47 mouse cellular contexts compared by ENCODE assay signal in the genomic region with DNA sequence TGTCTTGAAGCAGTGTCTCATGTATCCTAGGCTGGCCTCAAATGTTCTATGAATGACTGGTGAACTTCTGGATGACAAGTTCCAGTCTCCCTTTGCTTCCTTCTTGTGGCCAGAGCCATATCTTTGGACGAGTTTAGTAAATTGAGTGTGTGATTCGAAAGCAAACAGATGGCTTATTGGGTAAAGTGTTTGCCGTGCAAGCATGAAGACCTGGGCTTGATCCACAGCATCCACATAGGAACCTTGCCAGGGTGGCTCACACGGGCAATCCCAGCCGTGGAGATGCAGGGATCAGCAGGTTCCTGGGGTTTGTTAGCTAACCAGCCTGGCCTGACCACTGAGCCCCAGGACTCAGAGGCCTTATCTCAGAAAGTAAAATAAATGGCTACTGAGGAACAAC. TPM values are rescaled to one million over a fixed set of nuclear protein-coding genes. Genes with fewer than 3 reads are reported as not detected.
"Had no signal": no experiment of that assay in that cellular context is flagged by ENCODE, and none has a peak within 500 bp of the region (broad histone marks: within the 10 kb centered on the region; RNA-seq: fewer than 3 reads in every experiment).

No protein-coding gene starts in this region.

- H3K9ac ChIP-seq: limb, embryonic 12.5 days; limb, embryonic 13.5 days; limb, embryonic 15.5 days; liver, embryonic 12.5 days; liver, embryonic 13.5 days; liver, embryonic 14.5 days; liver, embryonic 15.5 days; lung, embryonic 14.5 days; lung, embryonic 15.5 days; midbrain, embryonic 12.5 days; midbrain, embryonic 13.5 days; midbrain, embryonic 15.5 days; neural tube, embryonic 12.5 days had no signal

- ATAC-seq: liver, embryonic 12.5 days; lung, postnatal 0 days; midbrain, embryonic 13.5 days; midbrain, embryonic 15.5 days; midbrain, embryonic 16.5 days had no signal

- H3K4me3 ChIP-seq: left cerebral cortex, adult 2 months; limb, embryonic 10.5 days; limb, embryonic 12.5 days; limb, embryonic 13.5 days; limb, embryonic 15.5 days; liver, embryonic 12.5 days; liver, embryonic 13.5 days; liver, embryonic 15.5 days; lung, embryonic 15.5 days; megakaryocyte, embryonic 14.5 days; midbrain, embryonic 10.5 days; midbrain, embryonic 12.5 days; midbrain, embryonic 13.5 days; midbrain, embryonic 15.5 days; myocyte; neural tube, embryonic 12.5 days had no signal

- H3K36me3 ChIP-seq: limb, embryonic 10.5 days; limb, embryonic 12.5 days; limb, embryonic 13.5 days; limb, embryonic 15.5 days; liver, embryonic 12.5 days; liver, embryonic 13.5 days; liver, embryonic 15.5 days; lung, embryonic 15.5 days; midbrain, embryonic 10.5 days; midbrain, embryonic 12.5 days; midbrain, embryonic 13.5 days; midbrain, embryonic 15.5 days; neural tube, embryonic 12.5 days had no signal

- H3K4me2 ChIP-seq: limb, embryonic 12.5 days; limb, embryonic 13.5 days; limb, embryonic 15.5 days; liver, embryonic 11.5 days; liver, embryonic 12.5 days; liver, embryonic 13.5 days; liver, embryonic 15.5 days; lung, embryonic 14.5 days; lung, embryonic 15.5 days; midbrain, embryonic 11.5 days; midbrain, embryonic 12.5 days; midbrain, embryonic 13.5 days; midbrain, embryonic 15.5 days; neural tube, embryonic 12.5 days had no signal

- H3K27ac ChIP-seq: left cerebral cortex, adult 2 months; limb, embryonic 10.5 days; limb, embryonic 12.5 days; limb, embryonic 13.5 days; limb, embryonic 15.5 days; liver, embryonic 12.5 days; liver, embryonic 13.5 days; liver, embryonic 14.5 days; liver, embryonic 15.5 days; lung, embryonic 15.5 days; macrophage; midbrain, embryonic 10.5 days; midbrain, embryonic 12.5 days; midbrain, embryonic 13.5 days; midbrain, embryonic 15.5 days; neural tube, embryonic 12.5 days had no signal

- DNase-seq: left cerebral cortex, postnatal 4 days; liver; liver, embryonic 13.5 days; lung, adult 18-20 months; lung, adult 2 months; lung, embryonic 14.5 days; lung, postnatal 10 days; lung, postnatal 14 days; lung, postnatal 36 days; lung, postnatal 4 days; midbrain, embryonic 14.5 days had no signal

- H3K9me3 ChIP-seq: limb, embryonic 10.5 days; limb, embryonic 12.5 days; limb, embryonic 13.5 days; limb, embryonic 15.5 days; liver, embryonic 12.5 days; liver, embryonic 13.5 days; liver, embryonic 15.5 days; lung, embryonic 15.5 days; midbrain, embryonic 10.5 days; midbrain, embryonic 12.5 days; midbrain, embryonic 13.5 days; midbrain, embryonic 15.5 days; neural tube, embryonic 12.5 days had no signal

- H3K27me3 ChIP-seq: lung, embryonic 15.5 days had no signal

RNA-seq across cellular contexts. Expression of gene Gm10447, which starts 3.9 kb away (rescaled TPM):
- total RNA-seq: left cerebral cortex, postnatal 10 days; left cerebral cortex, postnatal 14 days; left cerebral cortex, postnatal 4 days; megakaryocyte progenitor cell, adult 5-6 weeks; megakaryocyte-erythroid progenitor cell, adult 5-6 weeks; midbrain, postnatal 0 days; monocyte, adult 5-6 weeks had no signal
- polyA plus RNA-seq: lung, embryonic 14.5 days; lung, embryonic 15.5 days; lung, postnatal 0 days; macrophage; midbrain, embryonic 10.5 days; midbrain, embryonic 11.5 days; midbrain, embryonic 12.5 days; midbrain, embryonic 13.5 days; midbrain, embryonic 14.5 days; midbrain, embryonic 15.5 days; neural tube, embryonic 11.5 days had no signal

RNA-seq across cellular contexts. Expression of gene Shroom1, which starts 4.0 kb away (rescaled TPM):
- total RNA-seq: megakaryocyte-erythroid progenitor cell, adult 5-6 weeks; monocyte, adult 5-6 weeks had no signal
- polyA plus RNA-seq: macrophage had no signal

RNA-seq across cellular contexts. Expression of gene Gm9837, which starts 17.2 kb away (rescaled TPM):
- total RNA-seq: left cerebral cortex, adult 8-10 months; left cerebral cortex, postnatal 10 days; left cerebral cortex, postnatal 25 days; left cerebral cortex, postnatal 36 days; left cerebral cortex, postnatal 4 days; megakaryocyte progenitor cell, adult 5-6 weeks; megakaryocyte, adult 5-6 weeks; megakaryocyte-erythroid progenitor cell, adult 5-6 weeks; midbrain, postnatal 0 days; monocyte, adult 5-6 weeks had no signal
- polyA plus RNA-seq: limb, embryonic 10.5 days; limb, embryonic 11.5 days; limb, embryonic 12.5 days; limb, embryonic 13.5 days; limb, embryonic 14.5 days; limb, embryonic 15.5 days; liver, embryonic 11.5 days; liver, embryonic 12.5 days; liver, embryonic 13.5 days; liver, embryonic 14.5 days; liver, embryonic 15.5 days; liver, embryonic 16.5 days; lung, adult 2 months; lung, embryonic 14.5 days; lung, embryonic 15.5 days; lung, embryonic 16.5 days; lung, postnatal 0 days; macrophage; midbrain, embryonic 10.5 days; midbrain, embryonic 11.5 days; midbrain, embryonic 12.5 days; midbrain, embryonic 13.5 days; midbrain, embryonic 14.5 days; midbrain, embryonic 15.5 days; midbrain, embryonic 16.5 days; midbrain, postnatal 0 days; myocyte; neural tube, embryonic 11.5 days; neural tube, embryonic 12.5 days had no signal

RNA-seq across cellular contexts. Expression of gene Gdf9, which starts 22.2 kb away (rescaled TPM):
- total RNA-seq: monocyte, adult 5-6 weeks had no signal
